Mouse (Mus musculus): ENCODE data around the gene Sv2b.

Gene Sv2b

DNA sequence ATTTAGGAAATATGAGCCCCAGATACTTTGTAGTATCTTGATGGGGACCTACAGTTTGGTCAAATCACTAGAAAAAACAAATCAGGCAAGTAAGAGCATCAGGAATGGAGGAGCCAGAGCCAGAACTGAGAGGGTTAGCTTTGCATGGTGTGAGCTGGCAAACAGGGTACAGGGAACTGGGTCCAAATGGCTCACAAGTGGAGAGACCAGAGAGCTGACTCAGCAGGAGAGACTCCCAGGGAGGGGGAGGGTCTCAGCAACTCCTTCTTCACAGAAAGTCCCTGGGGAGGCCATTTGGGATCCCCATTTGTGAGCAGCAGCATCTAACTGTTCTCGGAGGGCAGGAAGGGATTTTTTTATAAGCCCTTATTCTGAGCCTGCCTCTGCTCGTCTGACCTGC lies 18.5 kb downstream of the Sv2b start:
- DNase-seq (ENCODE audit: low spot score) = no peak

DNA sequence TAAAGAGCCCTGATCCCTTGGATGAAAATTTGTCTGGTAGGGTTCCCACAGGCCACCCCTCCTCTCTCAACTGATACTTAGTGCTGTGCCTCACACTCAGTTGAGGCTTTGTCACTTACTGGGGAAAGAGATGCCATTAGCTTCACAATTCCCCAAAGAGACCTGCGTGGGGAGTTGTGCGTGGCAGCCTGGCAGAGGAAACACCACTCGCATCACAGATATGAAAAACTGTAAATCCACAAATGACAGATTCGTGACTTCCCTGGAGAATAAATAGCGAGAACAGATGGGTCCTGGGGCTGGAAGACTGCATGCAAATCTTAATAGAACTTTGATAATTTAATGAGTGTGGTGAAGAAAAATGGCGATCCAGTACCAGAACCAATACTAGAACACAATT lies 21.8 kb downstream of the Sv2b start:
- no peak for DNase-seq (ENCODE audit: low spot score)

DNA sequence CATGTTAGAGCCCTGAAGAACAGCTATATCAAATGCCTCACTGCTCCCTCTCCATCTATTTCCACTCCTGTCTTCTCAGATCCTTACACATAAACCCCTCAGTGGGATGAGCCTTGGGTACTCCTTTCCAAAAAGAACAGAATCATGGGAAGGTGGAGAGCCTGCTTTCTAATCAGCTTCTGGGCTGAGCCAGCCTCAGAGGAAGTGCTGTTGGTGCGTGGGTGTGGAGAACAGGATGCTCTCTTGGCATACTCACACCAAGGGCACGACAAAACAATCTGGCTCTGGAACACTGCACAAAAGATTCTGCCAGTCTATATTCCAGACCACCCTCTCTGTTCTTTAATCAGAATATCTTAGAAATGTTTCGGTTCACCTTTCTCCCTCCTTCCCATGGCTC lies 26.1 kb downstream of the Sv2b start:
- no peak for DNase-seq (ENCODE audit: low spot score)

DNA sequence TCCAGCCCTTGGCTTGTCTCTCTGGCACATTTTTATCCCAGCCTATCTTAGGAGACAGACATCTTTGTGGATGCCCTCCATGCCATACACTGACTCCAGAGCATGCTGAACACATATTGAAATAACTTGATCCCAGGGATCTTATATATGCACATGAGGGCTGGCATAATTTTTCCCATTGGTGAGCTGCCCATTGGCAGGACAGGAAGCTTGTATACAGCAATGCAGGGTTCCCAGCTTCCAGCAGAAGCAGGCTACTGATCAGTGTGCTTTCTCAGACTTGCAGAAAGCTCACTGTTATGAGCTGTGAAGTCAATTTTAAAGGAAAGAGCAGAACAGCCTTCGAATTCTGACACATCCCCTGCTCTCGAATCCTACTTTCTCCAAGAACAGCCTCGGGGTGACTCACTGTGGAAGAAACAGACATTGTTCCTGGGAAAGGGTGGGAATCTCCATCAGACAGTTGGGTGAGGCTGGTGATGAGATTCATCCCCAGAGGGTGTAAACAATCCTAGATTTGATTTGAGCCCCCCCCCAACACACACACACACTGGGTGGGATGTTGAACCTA lies 26.9 kb downstream of the Sv2b start:
- DNase-seq (ENCODE audit: low spot score) = no peak

DNA sequence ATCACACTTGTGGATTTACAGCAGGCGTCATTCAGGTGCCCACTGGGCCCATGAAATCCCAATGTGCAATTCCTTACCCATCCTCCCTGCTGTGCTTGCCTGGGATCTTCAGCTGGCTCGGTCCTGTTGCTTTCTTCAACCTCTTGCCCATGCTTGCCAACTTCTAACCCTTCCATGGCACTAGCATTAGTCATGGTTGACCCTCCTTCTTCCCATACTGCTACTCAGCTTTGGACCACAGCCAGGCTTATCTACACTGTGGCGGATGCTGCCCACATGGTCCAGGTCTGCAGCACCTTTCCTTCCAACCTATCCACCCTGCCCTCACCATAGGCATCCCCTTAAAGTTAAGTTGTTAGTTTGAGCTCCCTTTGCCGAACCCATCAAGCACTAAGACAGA lies 28.0 kb downstream of the Sv2b start:
- DNase-seq (ENCODE audit: low spot score) = no peak

DNA sequence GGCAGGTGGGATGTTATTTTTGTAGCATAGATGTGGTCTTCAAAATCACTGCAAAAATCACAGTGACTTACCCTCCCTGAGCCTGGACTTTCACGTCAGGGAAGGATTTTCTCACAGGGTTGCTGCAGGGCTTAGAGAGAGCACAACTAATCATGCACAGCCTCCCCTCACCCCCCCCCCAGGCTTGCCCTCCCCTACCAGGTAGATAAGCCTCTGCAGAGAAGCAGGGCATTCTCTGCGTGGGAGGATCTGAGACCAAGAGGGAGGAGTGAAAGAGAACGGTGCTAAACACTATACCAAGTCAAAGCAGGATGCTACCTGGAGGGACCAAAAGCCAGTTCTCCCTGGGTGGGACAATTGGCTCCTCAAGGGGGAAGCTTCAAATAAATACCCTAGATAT lies 31.2 kb downstream of the Sv2b start:
- no peak for DNase-seq (ENCODE audit: low spot score)

DNA sequence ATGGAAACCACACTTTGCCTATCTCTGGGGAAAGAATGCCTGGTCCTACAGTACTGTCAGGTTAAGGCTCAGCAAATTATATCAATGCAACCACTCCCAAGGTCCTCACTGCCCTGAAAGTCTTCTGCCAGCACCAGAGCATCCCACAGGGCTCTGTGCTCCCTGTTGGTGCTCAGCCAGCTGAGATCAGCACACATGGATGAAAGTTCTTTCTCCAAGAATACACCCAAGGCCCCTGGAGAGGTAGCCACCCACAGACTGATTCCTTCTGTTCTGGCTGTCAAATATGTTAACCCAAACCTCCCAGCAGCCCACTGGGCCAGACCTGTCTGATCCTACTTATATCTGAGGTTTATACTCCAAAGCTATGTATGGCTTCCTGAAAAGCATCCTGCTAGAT lies 32.3 kb downstream of the Sv2b start:
- DNase-seq (ENCODE audit: low spot score) = no peak

DNA sequence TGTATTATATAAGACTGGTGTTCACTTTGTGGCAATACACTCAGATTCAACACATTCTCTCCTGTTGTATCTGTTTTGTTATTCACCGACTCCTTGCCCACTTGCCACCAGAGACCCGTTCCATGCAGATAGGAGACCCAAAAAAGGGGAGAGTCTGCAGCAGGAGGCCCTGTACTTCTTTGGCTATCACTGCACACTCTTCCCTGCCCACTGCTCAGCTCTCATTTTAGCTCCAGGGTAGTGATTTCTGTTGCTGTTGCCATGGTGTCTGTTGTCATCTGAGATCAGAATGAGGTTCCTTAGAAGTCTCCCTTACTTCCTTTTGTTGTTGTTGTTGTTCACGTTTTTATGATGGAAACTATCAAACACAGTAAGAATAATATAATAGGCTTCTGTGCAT lies 34.5 kb downstream of the Sv2b start:
- DNase-seq (ENCODE audit: low spot score) = no peak

DNA sequence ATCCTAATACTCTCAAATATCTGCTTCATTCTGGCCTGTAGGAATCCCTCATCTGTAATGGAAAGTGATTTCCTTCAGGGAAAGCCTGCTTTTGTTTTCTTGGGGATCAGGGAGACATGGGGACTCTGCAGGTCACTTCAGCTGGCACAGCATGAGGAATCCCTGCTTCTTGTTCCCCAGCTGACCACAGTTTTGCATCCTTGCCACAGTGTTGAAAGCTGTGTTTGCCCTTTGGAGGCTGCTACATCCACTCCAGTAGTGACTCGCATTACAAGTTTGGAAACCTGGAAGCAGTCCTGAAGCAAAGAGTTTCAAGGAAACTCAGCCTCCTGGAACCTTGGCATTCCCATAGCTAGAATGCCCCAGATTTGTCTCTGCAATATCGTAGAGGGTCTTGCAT lies 35.4 kb downstream of the Sv2b start:
- DNase-seq (ENCODE audit: low spot score) = no peak

DNA sequence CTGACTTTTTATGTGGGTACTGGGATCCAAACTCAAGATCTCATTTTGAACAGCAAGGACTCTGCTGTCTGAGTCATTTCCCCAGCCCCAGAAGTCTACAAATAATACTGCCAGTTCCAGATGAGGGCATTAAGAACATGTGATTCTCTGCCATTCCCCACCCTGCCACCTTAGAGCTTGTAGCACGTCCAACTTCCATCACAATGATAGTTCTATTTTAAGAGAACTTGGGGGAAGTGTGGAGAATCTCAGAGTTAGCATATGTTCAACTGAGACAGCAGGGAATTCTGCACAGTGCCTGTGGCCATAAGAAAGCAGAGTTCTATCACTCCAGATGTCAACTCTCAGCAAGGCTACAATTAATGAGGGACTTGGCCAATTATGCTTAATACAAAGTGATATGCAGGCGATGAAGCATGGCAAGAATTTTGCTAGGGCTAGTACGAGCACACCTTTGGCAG lies 37.1 kb downstream of the Sv2b start:
- DNase-seq (ENCODE audit: low spot score) = no peak

DNA sequence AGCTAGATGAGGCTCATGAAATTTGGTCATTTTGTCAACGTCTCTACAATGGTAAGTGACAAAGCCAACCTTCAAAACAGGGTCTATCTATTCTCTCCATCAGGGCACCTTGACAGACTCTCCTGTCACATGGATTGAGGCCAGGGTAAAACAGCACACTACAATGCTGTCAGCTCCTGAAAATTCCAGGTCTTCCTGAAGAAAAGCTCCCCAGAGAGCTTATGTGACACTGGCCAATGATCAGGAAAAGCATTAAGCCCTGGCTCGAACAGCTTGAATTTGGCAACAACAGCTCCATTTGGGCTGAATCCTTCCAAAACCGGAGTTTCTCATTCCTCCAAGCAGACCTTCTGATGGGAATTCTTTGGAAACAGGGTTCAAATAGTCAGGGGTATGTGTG lies 37.8 kb downstream of the Sv2b start:
- no peak for DNase-seq (ENCODE audit: low spot score)

DNA sequence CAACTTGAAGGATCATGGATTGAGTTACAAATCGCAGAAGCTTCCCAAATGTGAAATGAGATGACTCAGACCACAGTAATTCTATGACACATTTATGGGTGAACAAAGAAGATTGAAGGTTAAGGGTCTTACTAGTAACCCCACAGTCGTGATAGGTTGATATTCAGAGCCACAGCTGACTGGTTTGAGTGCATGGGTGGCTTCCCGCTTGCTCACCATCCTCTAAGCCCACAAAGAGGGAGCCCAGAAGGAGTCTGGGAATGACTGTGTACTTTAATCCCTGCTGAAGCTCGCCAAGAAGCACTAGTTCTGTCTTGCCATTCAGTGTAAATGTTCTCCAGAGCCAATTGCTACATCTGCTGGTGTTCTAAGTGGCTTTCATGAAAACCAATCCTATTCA lies 41.8 kb downstream of the Sv2b start:
- no peak for DNase-seq (ENCODE audit: low spot score)

DNA sequence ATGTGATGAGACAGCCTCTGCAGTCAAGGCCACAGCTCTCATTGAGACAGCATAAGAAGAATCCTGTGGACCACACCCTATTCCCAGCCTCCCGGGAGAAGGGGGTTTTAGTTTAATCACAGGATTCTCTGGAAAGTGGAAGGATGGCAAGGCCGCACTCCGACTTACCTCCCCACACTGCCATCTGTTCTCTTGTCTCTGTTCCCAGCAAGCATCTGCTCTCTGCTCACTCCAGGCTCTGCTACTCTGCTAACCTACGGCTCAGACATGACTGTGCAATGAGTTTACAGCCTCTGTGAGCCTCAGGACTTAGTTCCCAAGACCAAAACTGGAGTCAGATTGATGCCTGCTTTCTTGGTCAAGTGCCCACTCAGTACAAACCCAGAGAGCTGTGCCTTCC lies 43.8 kb downstream of the Sv2b start:
- no peak for DNase-seq (ENCODE audit: low spot score)

DNA sequence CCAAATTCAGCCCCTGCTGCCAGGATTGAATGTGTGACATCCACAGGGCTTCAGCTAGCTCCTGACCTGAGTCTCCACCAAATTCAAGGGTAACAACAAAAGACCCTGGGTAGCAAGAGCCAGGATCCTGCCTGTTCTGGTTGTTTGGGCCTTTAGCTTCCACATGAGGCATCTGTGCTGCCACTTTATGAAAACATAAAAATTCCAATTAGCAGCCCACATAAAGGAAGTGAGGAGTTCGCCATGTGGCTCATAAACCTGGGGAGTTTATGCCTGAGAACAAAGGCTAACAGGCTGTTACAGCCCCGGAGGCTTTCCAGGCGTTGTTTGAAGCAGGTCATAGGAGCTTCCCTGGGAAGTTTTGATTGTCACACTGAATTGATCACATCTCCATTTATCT lies 49.1 kb downstream of the Sv2b start:
- DNase-seq (ENCODE audit: low spot score) = no peak

DNA sequence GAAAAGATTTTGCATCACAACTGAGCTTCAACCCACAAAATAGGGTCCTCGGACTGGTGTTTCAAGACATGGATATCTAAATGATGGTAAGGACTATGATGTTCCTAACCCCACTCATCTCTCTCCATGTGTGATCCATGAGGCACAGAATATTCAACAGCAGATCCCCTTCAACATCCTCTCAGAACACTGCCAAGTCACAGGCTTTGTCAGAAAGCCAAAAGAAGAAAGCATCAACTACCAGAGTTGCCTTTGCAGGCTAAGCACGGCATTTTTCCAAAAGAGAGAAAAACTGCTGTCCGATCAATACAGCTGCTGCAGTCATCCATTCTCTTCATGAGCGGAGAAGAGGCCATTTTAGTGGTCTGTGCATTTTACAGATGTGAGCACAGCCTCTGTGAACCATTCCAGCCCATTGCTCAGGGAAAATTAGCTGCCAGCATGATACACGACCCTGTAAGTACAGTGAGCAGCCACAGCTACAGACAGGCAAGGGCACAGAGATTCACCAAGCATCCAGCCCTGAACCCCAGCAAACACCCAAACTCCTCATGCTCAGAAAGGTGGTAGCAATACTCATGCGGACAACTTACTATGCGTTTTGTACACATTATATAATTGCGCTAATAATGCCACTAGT lies 55.3 kb downstream of the Sv2b start:
- DNase-seq (ENCODE audit: low spot score) = no peak

DNA sequence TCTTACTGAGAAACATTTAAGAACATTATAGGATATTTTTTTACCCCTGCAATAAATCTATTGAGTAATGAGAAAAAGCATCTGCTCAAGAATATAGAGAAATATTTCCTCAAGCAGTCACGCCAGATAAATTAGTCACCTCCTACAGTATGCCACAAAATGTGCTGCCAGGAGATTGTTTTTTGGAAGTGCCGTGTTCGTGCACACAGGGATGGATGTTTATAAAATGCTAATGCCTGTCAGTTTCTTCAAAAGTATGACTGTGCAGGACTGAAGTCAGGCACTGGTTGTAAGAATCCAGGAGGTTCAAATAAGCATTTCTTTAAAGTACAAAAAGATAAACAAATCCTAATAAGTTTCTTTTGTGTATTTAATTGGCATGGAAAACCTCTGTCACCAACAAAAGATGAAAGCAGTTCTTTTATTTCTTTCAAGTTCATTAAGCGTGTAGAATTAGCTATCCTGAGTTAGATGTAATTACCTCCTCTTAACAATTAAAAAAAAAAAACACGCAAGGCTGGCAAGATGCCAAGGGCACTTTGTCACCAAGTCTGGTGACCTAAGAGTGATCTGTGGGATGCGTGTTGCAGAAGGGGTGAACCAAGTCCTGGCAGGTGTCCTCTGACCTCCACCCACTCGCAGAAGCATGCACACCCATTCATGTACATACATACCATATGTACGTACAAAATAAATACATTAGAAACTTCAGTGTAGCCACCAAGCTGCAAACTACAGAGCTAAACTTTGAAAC lies 68.1 kb downstream of the Sv2b start:
- no peak for DNase-seq (ENCODE audit: low spot score)

DNA sequence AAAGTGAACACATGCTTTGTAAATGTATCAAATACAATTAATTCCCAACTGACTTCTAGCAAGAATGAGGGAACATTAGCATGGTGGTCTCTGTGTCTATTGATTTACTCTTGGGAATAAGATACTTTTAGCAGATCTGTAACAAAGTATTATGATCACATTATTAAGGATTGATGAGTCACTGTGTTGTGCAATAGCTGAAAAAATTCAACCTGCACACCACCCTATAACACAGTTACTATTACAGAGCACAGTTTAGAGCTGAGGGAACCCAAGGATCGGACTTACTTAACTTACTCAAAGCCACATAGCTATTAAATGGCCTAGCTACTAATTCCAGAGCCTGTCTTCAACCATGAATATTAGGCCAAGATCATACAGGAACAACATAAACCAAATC lies 72.7 kb downstream of the Sv2b start:
- no peak for DNase-seq (ENCODE audit: low spot score)

DNA sequence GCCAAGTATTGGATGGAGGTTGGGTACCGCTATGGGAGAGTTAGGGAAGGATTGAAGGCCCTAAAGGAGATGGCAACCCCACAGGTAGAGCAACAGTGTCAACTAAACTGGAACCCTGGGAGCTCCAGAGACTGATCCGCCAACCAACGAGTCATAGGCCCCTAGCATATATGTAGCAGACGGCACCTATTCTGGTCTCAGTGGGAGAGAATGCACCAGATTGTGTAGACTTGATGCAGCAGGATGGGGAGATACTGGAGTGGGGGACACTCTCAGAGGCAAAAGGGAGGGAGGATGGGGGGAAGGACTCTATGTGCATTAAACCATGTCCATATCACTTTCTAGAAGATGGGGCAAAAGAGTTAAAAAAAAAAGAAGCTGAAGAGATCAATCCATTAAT lies 84.9 kb downstream of the Sv2b start:
- no peak for DNase-seq (ENCODE audit: low spot score)

DNA sequence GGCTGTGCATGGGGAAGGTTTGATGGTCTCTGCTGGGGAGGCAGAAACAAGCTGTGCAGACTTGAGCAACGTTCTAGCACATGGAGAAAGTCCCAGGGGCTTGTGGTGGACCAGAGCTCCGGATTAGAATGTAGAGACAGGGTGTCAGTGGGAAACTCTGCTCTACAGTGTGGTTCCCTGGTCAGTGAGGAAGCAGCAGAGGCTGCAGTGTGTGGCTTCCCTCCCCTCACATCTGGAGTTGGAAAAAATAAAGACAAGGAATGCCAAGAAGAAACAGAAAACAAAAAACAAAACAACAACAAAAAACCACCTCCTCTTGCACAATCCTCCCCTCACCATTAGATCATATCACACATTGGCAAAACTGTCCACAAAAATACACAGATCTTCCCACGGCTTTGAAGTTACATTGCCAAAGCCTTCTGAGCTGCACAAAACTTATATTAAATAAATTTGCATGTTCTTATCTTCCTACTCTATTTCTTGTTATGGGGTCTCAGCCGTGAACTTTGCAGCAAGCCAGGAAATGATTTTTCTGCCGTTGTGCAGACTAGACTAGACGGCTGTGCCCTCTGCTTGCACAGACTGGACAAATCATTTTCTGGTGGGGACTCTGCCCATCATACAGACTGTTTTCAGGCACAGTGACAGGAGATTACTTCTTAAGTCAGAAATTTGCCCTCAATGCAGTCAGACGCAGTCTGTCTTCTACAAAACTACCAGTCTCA lies 86.2 kb downstream of the Sv2b start:
- no peak for DNase-seq (ENCODE audit: low spot score)

DNA sequence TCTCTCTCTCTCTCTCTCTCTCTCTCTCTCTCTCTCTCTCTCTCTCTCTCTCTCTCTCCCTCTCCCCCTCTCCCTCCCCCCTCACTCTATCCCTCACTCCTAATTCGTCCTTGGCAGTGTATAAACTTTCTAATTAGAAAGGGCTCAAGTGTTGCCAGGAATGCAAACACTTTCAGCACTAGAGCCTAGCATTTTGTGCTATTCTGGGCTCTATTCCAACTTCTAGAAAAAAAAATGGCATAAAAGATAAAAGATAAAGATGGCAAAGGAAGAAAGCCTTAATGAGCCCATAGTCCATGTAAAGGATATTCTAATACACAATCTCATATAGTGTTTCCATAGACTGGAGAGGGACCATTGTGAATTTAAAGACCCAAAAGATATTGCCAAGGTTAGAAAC lies 88.3 kb downstream of the Sv2b start:
- no peak for DNase-seq (ENCODE audit: low spot score)

DNA sequence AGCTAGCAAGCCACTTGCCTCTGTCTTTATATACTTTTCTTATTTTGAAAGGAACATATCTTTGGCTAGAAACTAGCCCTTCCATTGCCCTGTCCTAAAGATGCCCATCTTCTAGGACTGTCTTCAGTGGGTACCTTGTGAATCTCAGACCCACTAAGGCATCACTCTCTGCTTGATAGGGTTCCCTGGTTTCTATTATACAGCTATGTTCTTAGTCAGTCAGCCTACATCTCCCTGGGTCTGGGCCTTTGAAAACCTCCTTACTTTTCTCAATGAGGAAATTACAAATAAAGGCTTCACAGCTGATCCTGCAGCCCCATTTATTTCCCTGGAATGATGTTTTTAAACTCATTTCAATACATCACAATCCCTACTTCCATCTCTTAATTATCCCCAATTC lies 88.8 kb downstream of the Sv2b start:
- no peak for DNase-seq (ENCODE audit: low spot score)

DNA sequence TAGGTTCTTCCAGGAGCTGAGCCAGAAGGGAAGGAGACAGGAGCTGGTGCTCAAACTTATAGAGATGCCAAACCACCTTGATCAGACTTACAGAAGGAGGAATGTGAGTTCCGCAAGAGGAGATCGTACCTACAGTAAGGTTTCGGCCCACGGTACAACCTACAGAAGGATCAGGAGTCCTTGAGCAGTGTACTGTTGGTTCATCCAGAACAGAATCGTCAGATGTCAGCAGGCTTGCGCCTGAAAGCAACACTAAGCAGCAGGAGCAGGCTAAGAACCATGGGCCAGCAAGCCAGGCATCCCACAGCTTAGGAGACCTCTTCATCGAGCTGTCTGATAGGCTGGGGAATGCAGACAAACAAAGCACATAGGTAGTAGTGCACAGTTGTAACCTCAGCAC lies 92.9 kb downstream of the Sv2b start:
- no peak for DNase-seq (ENCODE audit: low spot score)

DNA sequence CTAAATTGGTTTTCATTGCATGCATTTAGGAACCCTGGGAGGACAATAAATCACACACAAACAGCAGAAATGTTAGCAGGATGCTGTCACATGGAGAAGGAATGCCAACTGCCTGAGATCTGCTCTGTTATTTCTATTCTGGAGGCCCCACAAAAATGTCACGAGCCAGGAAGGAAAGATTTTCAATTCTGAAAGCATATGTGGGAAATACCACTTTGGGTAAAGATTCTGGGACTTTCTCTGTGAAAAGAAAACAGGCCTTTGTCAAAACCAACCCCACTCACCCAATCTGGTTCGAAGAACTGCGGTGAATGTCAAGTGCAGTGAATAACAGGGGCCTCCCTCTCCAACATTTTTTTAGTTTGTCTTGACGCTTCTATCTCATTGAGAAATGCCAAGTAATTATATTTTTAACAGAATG lies 99.8 kb downstream of the Sv2b start:
- no peak for DNase-seq (ENCODE audit: low spot score)
